Mouse (Mus musculus) small intestine, adult 2 months (tissue): Measurements from ENCODE around the gene Olfr532.
"Not testable (repeated sequence)": the region's sequence is repeated elsewhere in the genome, so short reads cannot be mapped to it uniquely, and the experiment has no call there.

ENCODE experiments used
- CTCF ChIP-seq: fragments of 200-500 bp; IDR thresholded peaks from 2 replicates; pipeline ENCODE4 v1.5.1; 2012; ENCODE audit warnings: low read depth, mild to moderate bottlenecking, control low read depth, inconsistent platforms, low read length, moderate library complexity, mixed read lengths; ENCODE audit not compliant: insufficient replicate concordance, insufficient read length; ENCODE audit errors: extremely low read depth
- POLR2A ChIP-seq: fragments of 200-500 bp; IDR thresholded peaks from 2 replicates; pipeline ENCODE4 v1.6.1; 2012; ENCODE audit warnings: low read depth, mild to moderate bottlenecking, control low read depth, inconsistent platforms, low read length, moderate library complexity

DNA sequence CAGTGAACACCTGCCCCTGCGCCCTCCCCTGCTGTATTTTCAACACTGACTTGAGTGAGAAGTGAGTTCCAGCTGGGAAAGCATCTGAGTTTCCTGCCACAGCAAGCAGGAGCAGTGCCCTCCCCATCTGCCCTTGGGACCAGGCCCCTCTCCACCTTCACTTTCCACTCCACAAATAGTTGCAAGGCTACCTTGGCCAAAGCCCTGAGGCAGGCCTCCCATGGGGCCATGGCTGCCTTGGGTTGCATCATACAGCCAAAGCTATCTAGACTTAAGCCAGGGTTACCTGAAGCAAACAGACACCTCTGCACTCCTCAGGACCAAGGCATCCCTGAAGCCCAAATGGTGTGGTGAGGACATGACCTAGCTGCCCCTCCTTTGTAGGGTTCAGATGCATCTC lies 41.6 kb upstream of the Olfr532 start, which contains the start of gene Olfr533:
- TF ChIP-seq CTCF, POLR2A: not testable (repeated sequence)
